Mouse (Mus musculus) layer of hippocampus, adult 18-20 months (tissue): ENCODE measurements around the gene Mapk10. TPM values are rescaled to one million over a fixed set of nuclear protein-coding genes. Genes with fewer than 3 reads are reported as not detected.
"Not testable (repeated sequence)": the region's sequence is repeated elsewhere in the genome, so short reads cannot be mapped to it uniquely, and the experiment has no call there.

Experiments
- DNase-seq, 2 experiments: peaks; one replicate each; pipeline ENCODE4 v3.0.0; 2022; ENCODE audit warnings: low spot score in 2 of 2
- total RNA-seq, 2 experiments: library from RNA; stranded (reverse); gene quantifications; 2 replicates each; pipeline ENCODE4 v1.2.3; 2021

Mapk10 gene
- total RNA-seq, 2 experiments from 2014 or later, result 454 to 460 TPM

- no peak for DNase-seq
Observed at GRCm38 (mm10) chr5:102978382-102978781, 232.8 kb downstream of the Mapk10 start.

- DNase-seq, result no peak
Observed at GRCm38 (mm10) chr5:102977138-102977537, 234.0 kb downstream of the Mapk10 start.

- DNase-seq, result no peak
Observed at GRCm38 (mm10) chr5:102976540-102976939, 234.6 kb downstream of the Mapk10 start.

GRCm38 (mm10) chr5:102974400-102974799 is 236.7 kb downstream of the Mapk10 start:
- no peak for DNase-seq

GRCm38 (mm10) chr5:102964396-102964795 is 246.7 kb downstream of the Mapk10 start:
- DNase-seq, result no peak

- peak; percentile 50 to 91 for DNase-seq
Observed at GRCm38 (mm10) chr5:102953414-102953813, 257.7 kb downstream of the Mapk10 start.

- no peak for DNase-seq
Observed at GRCm38 (mm10) chr5:102952918-102953317, 258.2 kb downstream of the Mapk10 start.

- DNase-seq, result no peak
Observed at GRCm38 (mm10) chr5:102947061-102947711, 263.9 kb downstream of the Mapk10 start.

GRCm38 (mm10) chr5:102946625-102947024 is 264.5 kb downstream of the Mapk10 start:
- DNase-seq, result peak; percentile 39 to 69

- not testable (repeated sequence) for DNase-seq
Observed at GRCm38 (mm10) chr5:102943864-102944630, 267.1 kb downstream of the Mapk10 start.

- DNase-seq, result no peak
Observed at GRCm38 (mm10) chr5:102930161-102930560, 281.0 kb downstream of the Mapk10 start.

GRCm38 (mm10) chr5:102926786-102927185 is 284.3 kb downstream of the Mapk10 start:
- no peak for DNase-seq

- DNase-seq, result no peak
Observed at GRCm38 (mm10) chr5:102920199-102920598, 290.9 kb downstream of the Mapk10 start.

GRCm38 (mm10) chr5:102905441-102906211 is 305.5 kb downstream of the Mapk10 start:
- DNase-seq, result no peak

- peak; percentile 44 to 47 for DNase-seq
Observed at GRCm38 (mm10) chr5:102904066-102904465, 307.1 kb downstream of the Mapk10 start.

GRCm38 (mm10) chr5:102903487-102903886 is 307.6 kb downstream of the Mapk10 start:
- no peak for DNase-seq

- DNase-seq, result no peak
Observed at GRCm38 (mm10) chr5:102901176-102901575, 310.0 kb downstream of the Mapk10 start.

GRCm38 (mm10) chr5:102899680-102900215 is 311.4 kb downstream of the Mapk10 start:
- no peak for DNase-seq

- DNase-seq, result no peak
Observed at GRCm38 (mm10) chr5:102898301-102898700, 312.8 kb downstream of the Mapk10 start.

GRCm38 (mm10) chr5:102892226-102892625 is 318.9 kb downstream of the Mapk10 start:
- no peak for DNase-seq

GRCm38 (mm10) chr5:102889163-102889488 is 322.0 kb downstream of the Mapk10 start:
- no peak for DNase-seq
